28 mouse cellular contexts compared by ENCODE assay signal in the genomic region with DNA sequence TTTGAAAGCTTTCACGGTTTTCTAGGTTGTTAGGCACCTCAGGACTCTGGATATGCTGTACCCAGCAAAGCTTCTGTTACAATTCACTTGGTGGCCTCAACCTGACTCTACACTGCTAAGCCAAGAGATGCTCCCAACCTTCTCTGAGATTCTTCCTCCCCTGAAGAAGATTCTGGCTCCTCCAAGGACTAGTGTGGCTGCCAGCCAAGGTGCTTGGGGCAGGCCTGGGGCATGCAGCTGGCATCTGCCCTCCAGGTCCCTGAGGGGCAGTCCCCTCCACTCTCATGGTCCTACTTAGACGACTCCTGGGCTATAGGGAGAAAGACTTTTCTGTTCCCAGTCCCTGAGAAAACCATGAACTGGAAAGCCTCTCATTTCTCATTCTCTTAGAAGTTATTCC. TPM values are rescaled to one million over a fixed set of nuclear protein-coding genes. Genes with fewer than 3 reads are reported as not detected.
"Had no signal": no experiment of that assay in that cellular context is flagged by ENCODE, and none has a peak within 500 bp of the region (broad histone marks: within the 10 kb centered on the region; RNA-seq: fewer than 3 reads in every experiment).

No protein-coding gene starts in this region.

- DNase-seq: kidney, postnatal 10 days; kidney, postnatal 36 days; layer of hippocampus, postnatal 36 days; liver; lung, adult 18-20 months; lung, postnatal 10 days; lung, postnatal 36 days; retina, postnatal 1 day; right cerebral cortex, postnatal 25 days; spleen, adult 18-20 months; thymus, postnatal 25 days had no signal

- ATAC-seq: liver, embryonic 12.5 days; midbrain, embryonic 13.5 days; midbrain, embryonic 16.5 days had no signal

- H3K4me3 ChIP-seq: kidney, embryonic 15.5 days; left cerebral cortex, adult 2 months; limb, embryonic 10.5 days; limb, embryonic 13.5 days; liver, embryonic 12.5 days; liver, embryonic 15.5 days; lung, embryonic 15.5 days; midbrain, embryonic 10.5 days; midbrain, embryonic 13.5 days; myocyte; neural tube, embryonic 13.5 days; stomach, embryonic 15.5 days had no signal

- H3K27ac ChIP-seq: kidney, embryonic 15.5 days; left cerebral cortex, adult 2 months; limb, embryonic 10.5 days; limb, embryonic 13.5 days; liver, embryonic 12.5 days; liver, embryonic 15.5 days; lung, embryonic 15.5 days; midbrain, embryonic 10.5 days; stomach, embryonic 15.5 days had no signal

- H3K9me3 ChIP-seq: kidney, embryonic 15.5 days; limb, embryonic 10.5 days; limb, embryonic 13.5 days; liver, embryonic 12.5 days; liver, embryonic 15.5 days; lung, embryonic 15.5 days; megakaryocyte, embryonic 14.5 days; midbrain, embryonic 10.5 days; midbrain, embryonic 13.5 days; neural tube, embryonic 13.5 days; stomach, embryonic 15.5 days had no signal

- H3K36me3 ChIP-seq: kidney, embryonic 15.5 days; limb, embryonic 10.5 days; limb, embryonic 13.5 days; liver, embryonic 12.5 days; liver, embryonic 15.5 days; lung, embryonic 15.5 days; midbrain, embryonic 10.5 days; midbrain, embryonic 13.5 days; neural tube, embryonic 13.5 days; stomach, embryonic 15.5 days had no signal

- H3K4me1 ChIP-seq: liver, embryonic 12.5 days; liver, embryonic 15.5 days; stomach, embryonic 15.5 days had no signal

- H3K9ac ChIP-seq: kidney, embryonic 15.5 days; limb, embryonic 13.5 days; liver, embryonic 12.5 days; liver, embryonic 15.5 days; lung, embryonic 15.5 days; midbrain, embryonic 13.5 days; neural tube, embryonic 13.5 days; stomach, embryonic 15.5 days had no signal

- H3K4me2 ChIP-seq: kidney, embryonic 15.5 days; limb, embryonic 13.5 days; liver, embryonic 12.5 days; liver, embryonic 15.5 days; lung, embryonic 15.5 days; midbrain, embryonic 13.5 days; neural tube, embryonic 13.5 days; stomach, embryonic 15.5 days had no signal

- H3K27me3 ChIP-seq: stomach, embryonic 15.5 days had no signal

RNA-seq across cellular contexts. Expression of a gene that starts 38.5 kb away (rescaled TPM):
- total RNA-seq: monocyte, adult 5-6 weeks; neutrophil, adult 5-6 weeks had no signal
- polyA plus RNA-seq: kidney, embryonic 15.5 days; limb, embryonic 10.5 days; limb, embryonic 13.5 days; liver, embryonic 12.5 days; liver, embryonic 15.5 days; lung, embryonic 15.5 days; myocyte; thymus, postnatal 0 days had no signal

RNA-seq across cellular contexts. Expression of a gene that starts 57.3 kb away (rescaled TPM):
- total RNA-seq: monocyte, adult 5-6 weeks; neutrophil, adult 5-6 weeks had no signal
- polyA plus RNA-seq: myocyte had no signal
